Mouse (Mus musculus): ENCODE measurements at regions not wholly inside any gene's neighbourhood (a gene's known extent, or its start where the extent isn't known, plus 50 kb on each side); places are given as distances from the start of the nearest gene placed in this dataset.

DNA sequence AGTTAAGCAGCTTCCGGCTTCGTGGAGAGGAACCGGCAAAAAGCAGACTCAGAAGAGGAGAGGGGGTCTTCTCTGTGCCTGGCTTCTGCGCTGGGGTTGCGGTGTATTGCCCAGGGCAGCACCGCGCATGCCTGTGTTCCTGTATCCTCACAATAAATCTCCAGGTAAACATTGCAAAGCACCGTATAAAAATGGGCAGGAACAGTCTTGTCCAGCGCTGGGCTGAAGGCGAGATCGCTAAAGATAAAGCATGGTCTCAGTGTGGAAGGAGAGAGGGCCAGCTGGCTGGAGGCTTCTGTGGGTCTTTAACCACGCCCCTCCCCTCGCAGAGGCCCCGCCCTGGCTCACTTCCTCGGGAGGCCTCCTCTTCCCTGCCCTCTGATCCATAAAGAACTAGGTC lies 269.1 kb downstream of the Zfp704 start:
- 2% methylated on average over 15 of the region's 15 CpGs for WGBS
- Histone ChIP-seq H3K27me3 (replicated peaks; ENCODE audit: control insufficient read depth, insufficient read depth, low read length) (peaks cover 8% of the 10 kb centered on the region), H3K4me2 (ENCODE audit: low read length) (peak overlapping the region; percentile 61), H3K9ac (ENCODE audit: low read length) (peak overlapping the region; percentile 43), H3K4me1 (ENCODE audit: control insufficient read depth, insufficient read depth, low read length) (no peaks in the 10 kb centered on the region), H3K4me3 (ENCODE audit: low read depth, low read length) (peak overlapping the region; percentile 20), H3K27ac (ENCODE audit: low read depth, low read length) (no peak overlapping the region), H3K9me3 (replicated peaks; ENCODE audit: control insufficient read depth, low read length) (no peaks in the 10 kb centered on the region), H3K36me3 (ENCODE audit: control insufficient read depth, insufficient read depth, low read length) (no peaks in the 10 kb centered on the region)
- ATAC-seq (peak; percentile 84), DNase-seq (ENCODE audit: low spot score) (peak; percentile 56)

DNA sequence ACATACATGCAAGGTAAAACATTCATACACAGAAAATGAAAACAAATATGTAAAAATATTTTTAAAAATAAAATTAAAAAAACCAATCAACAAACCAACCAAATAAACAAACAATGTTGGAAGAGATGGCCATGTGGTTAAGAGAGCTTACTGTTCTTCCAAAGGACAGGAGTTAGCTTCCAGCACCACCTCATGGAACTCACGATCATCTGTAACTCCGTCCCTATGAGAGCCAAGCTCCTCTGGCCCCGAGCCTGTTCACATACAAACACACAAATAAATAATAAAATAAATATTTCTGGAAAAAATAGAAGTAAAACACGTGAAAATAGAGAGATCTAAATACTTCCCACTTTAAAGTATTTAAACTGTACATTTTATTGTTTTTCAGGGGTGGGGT lies 269.5 kb downstream of the Zfp704 start:
- H3K27ac ChIP-seq (ENCODE audit: low read depth, low read length): no peak overlapping the region
- H3K4me2 ChIP-seq (ENCODE audit: low read length): peak overlapping the region; percentile 61
- peaks cover 5% of the 10 kb centered on the region for H3K27me3 ChIP-seq (replicated peaks; ENCODE audit: control insufficient read depth, insufficient read depth, low read length)
- peak overlapping the region; percentile 20; the same call in 1 of the 2 replicates for H3K4me3 ChIP-seq (ENCODE audit: low read depth, low read length)
- WGBS: 35% methylated on average over 4 of the region's 4 CpGs
- H3K9me3 ChIP-seq (replicated peaks; ENCODE audit: control insufficient read depth, low read length): no peaks in the 10 kb centered on the region
- DNase-seq (ENCODE audit: low spot score) (no peak), ATAC-seq (0 out of 2 replicates have a peak, but pooled peaks have one; percentile 47)
- no peaks in the 10 kb centered on the region for H3K36me3 ChIP-seq (ENCODE audit: control insufficient read depth, insufficient read depth, low read length)
- H3K9ac ChIP-seq (ENCODE audit: low read length): peak overlapping the region; percentile 43; the same call in 1 of the 2 replicates
- H3K4me1 ChIP-seq (ENCODE audit: control insufficient read depth, insufficient read depth, low read length): no peaks in the 10 kb centered on the region

- H3K4me2 ChIP-seq (ENCODE audit: low read length): no peak overlapping the region
- WGBS: 82% methylated on average over 4 of the region's 4 CpGs
- no peak for DNase-seq (ENCODE audit: low spot score)
Measured at GRCm38 (mm10) chr3:9339669-9340068, 270.2 kb downstream of the Zfp704 start.

DNA sequence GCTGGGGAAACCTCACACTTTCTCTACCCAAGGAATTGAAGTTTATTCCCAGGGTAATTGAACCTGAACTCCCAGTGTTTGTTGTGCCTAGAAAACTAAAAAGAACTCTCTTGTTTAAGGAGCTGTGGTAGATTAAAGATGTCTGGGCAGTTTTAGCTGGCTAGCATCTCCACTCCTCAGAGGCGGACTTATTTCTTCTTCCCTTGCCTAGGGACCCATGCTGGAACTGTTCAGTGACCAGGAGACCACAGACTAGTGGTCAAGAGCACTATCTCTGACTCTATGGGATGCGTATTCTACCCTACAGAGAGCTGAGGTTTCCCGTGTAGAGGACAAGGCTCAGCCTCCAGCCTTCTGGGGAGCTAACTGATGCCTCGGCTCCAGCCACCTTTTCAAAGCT lies 274.3 kb downstream of the Zfp704 start:
- 45% methylated on average over 4 of the region's 4 CpGs for WGBS

More at GRCm38 (mm10) chr3:9339669-9340068, 270.2 kb downstream of the Zfp704 start:
- ATAC-seq: no peak
- H3K36me3 ChIP-seq (ENCODE audit: control insufficient read depth, insufficient read depth, low read length): no peaks in the 10 kb centered on the region
- no peak overlapping the region for H3K9ac ChIP-seq (ENCODE audit: low read length)
- no peak overlapping the region for H3K27ac ChIP-seq (ENCODE audit: low read depth, low read length)
- H3K4me3 ChIP-seq (ENCODE audit: low read depth, low read length): no peak overlapping the region
- H3K27me3 ChIP-seq (replicated peaks; ENCODE audit: control insufficient read depth, insufficient read depth, low read length): no peaks in the 10 kb centered on the region
- peaks cover 2% of the 10 kb centered on the region; the same call in 1 of the 2 replicates for H3K4me1 ChIP-seq (ENCODE audit: control insufficient read depth, insufficient read depth, low read length)
- H3K9me3 ChIP-seq (replicated peaks; ENCODE audit: control insufficient read depth, low read length): no peaks in the 10 kb centered on the region

More for the DNA sequence above, 274.3 kb downstream of the Zfp704 start:
- Histone ChIP-seq H3K27ac (ENCODE audit: low read depth, low read length) (no peak overlapping the region), H3K9me3 (replicated peaks; ENCODE audit: control insufficient read depth, low read length) (no peaks in the 10 kb centered on the region), H3K4me1 (ENCODE audit: control insufficient read depth, insufficient read depth, low read length) (peaks cover 8% of the 10 kb centered on the region; the same call in 1 of the 2 replicates), H3K4me3 (ENCODE audit: low read depth, low read length) (no peak overlapping the region), H3K4me2 (ENCODE audit: low read length) (no peak overlapping the region), H3K36me3 (ENCODE audit: control insufficient read depth, insufficient read depth, low read length) (no peaks in the 10 kb centered on the region), H3K27me3 (replicated peaks; ENCODE audit: control insufficient read depth, insufficient read depth, low read length) (no peaks in the 10 kb centered on the region), H3K9ac (ENCODE audit: low read length) (no peak overlapping the region)
- ATAC-seq (no peak), DNase-seq (ENCODE audit: low spot score) (no peak)
